Mouse (Mus musculus): ENCODE results near the gene Aph1b. TPM values are rescaled to one million over a fixed set of nuclear protein-coding genes. Genes with fewer than 3 reads are reported as not detected.
"Not testable (repeated sequence)": the region's sequence is repeated elsewhere in the genome, so short reads cannot be mapped to it uniquely, and the experiment has no call there.

Aph1b gene
- polyA plus RNA-seq, 1 experiment = 4.6 TPM

- whole genome bisulfite sequencing = 45% methylated on average over 12 of the region's 12 CpGs
- no peak for DNase-seq
- Histone ChIP-seq H3K4me3 (replicated peaks; ENCODE audit: extremely low read depth, low read depth, low read length) (no peak overlapping the region), H3K4me1 (ENCODE audit: control insufficient read depth, insufficient read depth, low read length) (no peaks in the 10 kb centered on the region)
- TF ChIP-seq POLR2A (IDR thresholded peaks at IDR 0.05; ENCODE audit: borderline replicate concordance, extremely low read depth, low read depth, low read length) = no peak
- no peak for TF ChIP-seq CTCF (IDR thresholded peaks at IDR 0.05; ENCODE audit: insufficient read depth, low read length)
These were observed 6.7 kb upstream of the Aph1b start for GRCm38 (mm10) chr9:66801947-66802346.

DNA sequence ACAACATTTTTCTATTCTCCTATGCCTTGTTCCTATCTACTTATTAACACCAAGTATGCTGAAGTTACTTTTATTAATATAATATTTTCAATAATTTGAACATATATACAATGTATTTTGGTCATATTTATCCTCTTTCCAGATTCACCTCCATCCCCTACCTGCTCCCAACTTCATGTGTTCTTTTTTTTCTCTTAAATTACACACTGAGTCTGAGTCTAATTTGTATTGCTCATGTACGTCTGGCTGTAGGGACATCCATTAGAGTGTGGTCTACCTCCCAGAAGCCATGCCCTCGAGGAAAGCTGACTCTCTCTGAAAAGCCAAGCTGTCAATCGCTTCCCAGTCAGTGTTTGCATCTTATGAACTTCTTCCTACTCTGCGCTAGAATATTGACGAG, 1.4 kb upstream of the Aph1b start, which contains the start of gene Gm10647:
Gene Gm10647 (plus strand): TSS at position 301 of the 400 bp plus-strand sequence.
- TF ChIP-seq CTCF (IDR thresholded peaks at IDR 0.05; ENCODE audit: insufficient read depth, low read length) (no peak), POLR2A (IDR thresholded peaks at IDR 0.05; ENCODE audit: borderline replicate concordance, extremely low read depth, low read depth, low read length) (no peak)
- H3K4me3 ChIP-seq (replicated peaks; ENCODE audit: extremely low read depth, low read depth, low read length) = peak within 1 kb of the TSS; percentile 78
- H3K4me1 ChIP-seq (ENCODE audit: control insufficient read depth, insufficient read depth, low read length) = peaks cover 3% of the 10 kb centered on the region; the same call in 1 of the 2 replicates
- WGBS = 77% methylated on average over 5 of the region's 5 CpGs
- no peak for DNase-seq

DNA sequence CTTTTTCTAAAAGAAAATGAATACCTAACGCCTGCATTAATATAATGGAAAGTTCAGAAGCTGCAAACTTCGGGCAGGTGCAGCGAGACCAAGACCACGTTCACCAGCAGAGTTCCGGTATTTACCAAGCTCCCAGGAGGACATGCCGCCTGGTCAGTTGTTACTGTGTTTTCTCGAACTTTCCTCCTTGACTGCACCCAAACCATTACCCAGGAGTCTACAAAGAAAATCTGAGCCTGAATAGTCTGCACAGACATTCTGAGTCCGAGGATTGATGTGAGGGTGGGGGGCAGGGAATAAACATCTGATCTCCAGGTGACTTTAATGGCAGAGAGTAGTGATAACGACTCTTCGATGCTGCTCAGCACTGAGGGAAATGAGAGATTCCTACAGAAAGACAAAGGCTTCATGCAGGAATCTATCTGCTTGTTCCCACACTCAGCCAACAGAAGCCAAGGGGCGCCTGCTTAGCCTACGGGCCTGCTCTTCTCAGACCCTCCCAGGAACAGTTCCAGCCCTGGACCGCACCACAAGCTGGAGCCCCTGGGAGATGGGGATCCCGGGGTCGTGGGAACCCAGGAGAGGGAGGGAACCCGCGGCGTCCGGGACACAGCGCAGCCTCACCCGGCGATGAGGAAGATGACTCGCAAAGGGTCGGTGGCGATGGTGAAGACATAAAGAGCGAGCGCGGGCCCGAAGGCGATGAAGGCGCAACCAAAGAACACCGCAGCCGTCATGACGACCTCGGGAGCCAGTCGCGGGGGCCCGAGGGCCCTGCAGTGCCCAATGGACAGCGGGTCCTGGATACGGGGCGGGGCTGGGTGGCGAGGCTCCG, 444 bp downstream of the Aph1b start:
- H3K4me1 ChIP-seq (ENCODE audit: control insufficient read depth, insufficient read depth, low read length) = peaks cover 3% of the 10 kb centered on the region; the same call in 1 of the 2 replicates
- TF ChIP-seq CTCF (IDR thresholded peaks at IDR 0.05; ENCODE audit: insufficient read depth, low read length) (no peak), POLR2A (IDR thresholded peaks at IDR 0.05; ENCODE audit: borderline replicate concordance, extremely low read depth, low read depth, low read length) (no peak; the same call in none of the 2 replicates)
- DNase-seq = no peak
- peak overlapping the region; percentile 88 for H3K4me3 ChIP-seq (replicated peaks; ENCODE audit: extremely low read depth, low read depth, low read length)
- 2% methylated on average over 43 of the region's 43 CpGs for WGBS

- Histone ChIP-seq H3K4me1 (ENCODE audit: control insufficient read depth, insufficient read depth, low read length) (no peaks in the 10 kb centered on the region), H3K4me3 (replicated peaks; ENCODE audit: extremely low read depth, low read depth, low read length) (no peak overlapping the region)
- TF ChIP-seq POLR2A (IDR thresholded peaks at IDR 0.05; ENCODE audit: borderline replicate concordance, extremely low read depth, low read depth, low read length) (no peak), CTCF (IDR thresholded peaks at IDR 0.05; ENCODE audit: insufficient read depth, low read length) (no peak)
- DNase-seq = no peak
- WGBS = 12% methylated on average over 2 of the region's 2 CpGs
These were observed 7.5 kb downstream of the Aph1b start for GRCm38 (mm10) chr9:66787821-66788220.

- not testable (repeated sequence) for H3K4me3 ChIP-seq (replicated peaks; ENCODE audit: extremely low read depth, low read depth, low read length); H3K4me1 ChIP-seq (ENCODE audit: control insufficient read depth, insufficient read depth, low read length); DNase-seq
- 79% methylated on average over 2 of the region's 3 CpGs for WGBS
These were observed 10.7 kb downstream of the Aph1b start for GRCm38 (mm10) chr9:66784552-66784951.

GRCm38 (mm10) chr9:66770701-66771100, 24.6 kb downstream of the Aph1b start:
- no peak for DNase-seq
- TF ChIP-seq CTCF (IDR thresholded peaks at IDR 0.05; ENCODE audit: insufficient read depth, low read length) = no peak
- TF ChIP-seq POLR2A (IDR thresholded peaks at IDR 0.05; ENCODE audit: borderline replicate concordance, extremely low read depth, low read depth, low read length) = no peak
- H3K4me1 ChIP-seq (ENCODE audit: control insufficient read depth, insufficient read depth, low read length) = no peaks in the 10 kb centered on the region
- H3K4me3 ChIP-seq (replicated peaks; ENCODE audit: extremely low read depth, low read depth, low read length) = no peak overlapping the region

DNA sequence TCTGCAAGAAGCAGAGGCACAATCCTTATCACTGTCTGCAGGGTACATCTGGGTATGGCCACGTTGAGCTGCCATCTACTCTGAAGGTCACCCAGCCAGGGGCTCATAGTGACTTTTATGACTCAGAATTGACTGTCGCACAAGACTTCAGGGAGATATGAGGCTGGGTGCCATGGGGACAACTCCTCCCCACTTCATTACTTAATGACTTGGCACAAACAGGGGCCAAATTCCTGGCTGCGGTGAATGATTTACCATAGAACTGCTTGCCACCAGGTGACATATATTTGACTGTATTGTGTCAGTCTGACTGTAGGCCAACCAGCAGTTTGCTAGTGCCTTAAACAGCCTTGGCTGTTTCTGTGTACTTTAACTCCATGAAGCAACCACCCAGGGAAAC, 26.0 kb downstream of the Aph1b start:
- Histone ChIP-seq H3K4me3 (replicated peaks; ENCODE audit: extremely low read depth, low read depth, low read length) (no peak overlapping the region), H3K4me1 (ENCODE audit: control insufficient read depth, insufficient read depth, low read length) (no peaks in the 10 kb centered on the region)
- DNase-seq = peak; percentile 4
- no peak for TF ChIP-seq POLR2A (IDR thresholded peaks at IDR 0.05; ENCODE audit: borderline replicate concordance, extremely low read depth, low read depth, low read length)
- no peak for TF ChIP-seq CTCF (IDR thresholded peaks at IDR 0.05; ENCODE audit: insufficient read depth, low read length)
- WGBS = 42% methylated on average over 3 of the region's 3 CpGs

DNA sequence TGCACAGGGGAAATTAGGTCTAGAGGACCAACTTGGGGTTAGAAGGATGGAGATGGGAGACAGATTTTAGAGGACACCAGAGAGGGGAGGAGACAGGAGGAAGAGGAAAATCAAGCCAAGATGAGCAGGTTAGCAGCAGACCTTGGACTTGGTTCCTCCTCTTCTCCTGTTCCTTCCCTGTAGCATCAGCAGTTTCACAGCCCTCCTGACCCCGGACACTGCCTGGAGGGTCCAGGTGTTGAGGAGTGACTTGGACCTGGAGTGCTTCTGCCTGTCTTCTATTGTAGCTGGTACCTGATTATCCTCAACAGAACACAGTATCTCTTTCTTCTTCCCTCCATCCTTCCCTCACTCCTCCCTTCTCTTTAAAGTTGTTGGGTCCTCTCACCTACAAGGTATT, 26.6 kb downstream of the Aph1b start:
- Histone ChIP-seq H3K4me1 (ENCODE audit: control insufficient read depth, insufficient read depth, low read length) (no peaks in the 10 kb centered on the region), H3K4me3 (replicated peaks; ENCODE audit: extremely low read depth, low read depth, low read length) (no peak overlapping the region)
- DNase-seq = no peak
- TF ChIP-seq POLR2A (IDR thresholded peaks at IDR 0.05; ENCODE audit: borderline replicate concordance, extremely low read depth, low read depth, low read length) = no peak
- no peak for TF ChIP-seq CTCF (IDR thresholded peaks at IDR 0.05; ENCODE audit: insufficient read depth, low read length)
- WGBS = 93% methylated on average over 1 of the region's 1 CpGs

DNA sequence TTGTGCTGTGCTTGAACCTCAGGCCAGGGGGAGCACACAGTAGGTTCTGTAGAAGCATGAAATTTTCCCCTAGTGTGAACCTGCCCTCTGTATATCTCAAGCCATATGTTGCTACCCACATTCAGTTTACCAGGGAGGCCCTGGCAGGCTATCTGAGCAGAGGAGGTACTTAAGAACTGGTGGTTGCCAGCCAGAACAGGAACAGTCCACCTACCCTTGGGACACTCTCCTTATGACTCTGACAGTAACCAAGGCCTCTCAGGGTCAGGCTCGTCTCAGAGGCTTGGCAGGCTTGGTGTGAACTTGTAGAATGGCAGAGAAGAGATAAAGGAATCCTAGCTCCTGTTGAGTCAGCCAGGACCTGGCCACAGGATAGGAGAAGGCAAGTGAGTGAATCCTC, 34.3 kb downstream of the Aph1b start:
- H3K4me1 ChIP-seq (ENCODE audit: control insufficient read depth, insufficient read depth, low read length) = no peaks in the 10 kb centered on the region
- TF ChIP-seq CTCF (IDR thresholded peaks at IDR 0.05; ENCODE audit: insufficient read depth, low read length) (no peak), POLR2A (IDR thresholded peaks at IDR 0.05; ENCODE audit: borderline replicate concordance, extremely low read depth, low read depth, low read length) (no peak)
- H3K4me3 ChIP-seq (replicated peaks; ENCODE audit: extremely low read depth, low read depth, low read length) = no peak overlapping the region
- 58% methylated on average over 1 of the region's 1 CpGs for WGBS
- no peak for DNase-seq

GRCm38 (mm10) chr9:66752849-66753248, 42.4 kb downstream of the Aph1b start:
- TF ChIP-seq CTCF (IDR thresholded peaks at IDR 0.05; ENCODE audit: insufficient read depth, low read length) (no peak), POLR2A (IDR thresholded peaks at IDR 0.05; ENCODE audit: borderline replicate concordance, extremely low read depth, low read depth, low read length) (no peak)
- H3K4me3 ChIP-seq (replicated peaks; ENCODE audit: extremely low read depth, low read depth, low read length) = no peak overlapping the region
- no peak for DNase-seq
- H3K4me1 ChIP-seq (ENCODE audit: control insufficient read depth, insufficient read depth, low read length) = no peaks in the 10 kb centered on the region
- WGBS = 77% methylated on average over 6 of the region's 6 CpGs

Data from lung, adult 2 months (tissue).